Mouse (Mus musculus): Measurements from ENCODE around the gene Rnf123.

The Rnf123 gene

DNA sequence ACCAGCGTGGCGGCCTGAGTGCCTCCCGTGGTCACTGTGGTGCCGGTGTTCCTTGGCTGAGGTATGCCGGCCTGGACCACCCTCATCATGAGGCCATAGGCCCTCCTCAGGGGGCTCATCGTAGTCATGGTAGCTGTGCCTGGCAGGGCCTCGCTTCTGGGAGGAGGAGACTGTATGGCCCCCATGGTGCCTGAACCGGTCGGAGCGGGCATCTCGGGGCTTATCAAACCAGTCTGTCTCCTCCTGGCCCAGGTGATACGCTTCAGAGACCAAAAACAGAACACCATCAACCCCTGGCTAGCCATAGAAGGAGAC is 22.4 kb upstream of the Rnf123 start:
- in situ Hi-C loops (cut with MboI; ENCODE audit: unreplicated experiment in 2 of 2): no loop called here

DNA sequence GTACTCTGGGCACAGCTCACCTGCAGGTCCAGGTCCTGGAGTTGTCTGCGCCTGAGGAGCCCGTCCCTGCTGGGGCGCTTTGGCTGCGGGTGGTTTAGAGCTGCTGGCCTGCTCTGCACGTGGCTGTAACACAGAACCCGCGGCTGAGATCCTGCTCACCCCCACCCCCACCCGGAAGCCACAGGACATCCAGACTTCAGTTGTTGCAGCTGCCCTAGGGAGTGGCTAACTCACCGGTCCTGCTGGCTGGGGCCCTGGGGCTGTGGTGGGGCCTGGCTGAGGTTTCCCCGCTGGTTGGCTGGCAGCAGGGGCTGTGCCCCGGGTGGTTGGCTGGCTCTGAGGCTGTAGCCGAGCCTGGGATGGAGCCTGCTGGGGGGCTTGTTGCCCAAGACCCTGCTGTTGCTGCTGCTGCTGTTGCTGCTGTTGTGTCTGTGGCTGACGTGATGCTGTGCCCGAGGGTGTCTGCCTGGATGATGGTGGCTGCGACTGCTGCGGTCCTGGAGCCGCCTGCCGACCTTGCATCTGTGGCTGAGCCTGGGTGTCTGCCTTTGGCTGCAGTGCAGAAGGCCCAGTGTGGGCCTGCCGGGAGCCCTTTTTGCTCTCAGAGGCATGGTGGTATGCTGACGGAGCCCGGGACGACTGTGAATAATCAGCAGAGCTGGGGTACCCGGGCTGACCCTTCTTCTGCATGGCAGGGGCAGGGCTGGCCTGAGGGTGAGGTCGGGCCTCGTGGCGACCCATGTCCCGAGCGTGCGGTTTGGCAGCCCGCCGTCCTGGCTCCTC is 21.8 kb upstream of the Rnf123 start:
- in situ Hi-C loops (cut with MboI; ENCODE audit: unreplicated experiment in 2 of 2): no loop called here

DNA sequence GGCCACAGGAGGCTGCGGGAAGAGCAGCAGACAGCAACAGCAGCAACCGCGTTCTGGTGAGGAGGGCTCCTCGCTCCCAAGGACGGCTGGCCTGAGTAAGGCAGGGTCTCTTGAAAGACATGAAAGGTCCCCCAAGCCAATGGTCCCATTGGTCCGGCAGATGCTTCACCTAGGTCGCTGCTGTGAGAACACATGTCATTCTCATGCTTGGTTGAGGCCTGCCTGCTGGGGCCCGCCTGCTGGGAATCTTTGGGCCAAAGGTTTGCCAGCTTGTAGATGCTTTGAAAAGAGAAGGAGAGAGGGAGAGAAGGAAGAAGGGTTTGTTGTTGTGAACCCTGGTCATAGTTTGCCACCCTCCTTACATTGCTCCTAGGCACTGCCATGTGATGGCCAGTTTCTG is 16.5 kb upstream of the Rnf123 start:
- in situ Hi-C loops (cut with MboI; ENCODE audit: unreplicated experiment in 2 of 2): loop anchor here (5.0 kb wide), 4 partner anchors 33 to 178 kb away; no protein-coding TSS in a partner anchor

DNA sequence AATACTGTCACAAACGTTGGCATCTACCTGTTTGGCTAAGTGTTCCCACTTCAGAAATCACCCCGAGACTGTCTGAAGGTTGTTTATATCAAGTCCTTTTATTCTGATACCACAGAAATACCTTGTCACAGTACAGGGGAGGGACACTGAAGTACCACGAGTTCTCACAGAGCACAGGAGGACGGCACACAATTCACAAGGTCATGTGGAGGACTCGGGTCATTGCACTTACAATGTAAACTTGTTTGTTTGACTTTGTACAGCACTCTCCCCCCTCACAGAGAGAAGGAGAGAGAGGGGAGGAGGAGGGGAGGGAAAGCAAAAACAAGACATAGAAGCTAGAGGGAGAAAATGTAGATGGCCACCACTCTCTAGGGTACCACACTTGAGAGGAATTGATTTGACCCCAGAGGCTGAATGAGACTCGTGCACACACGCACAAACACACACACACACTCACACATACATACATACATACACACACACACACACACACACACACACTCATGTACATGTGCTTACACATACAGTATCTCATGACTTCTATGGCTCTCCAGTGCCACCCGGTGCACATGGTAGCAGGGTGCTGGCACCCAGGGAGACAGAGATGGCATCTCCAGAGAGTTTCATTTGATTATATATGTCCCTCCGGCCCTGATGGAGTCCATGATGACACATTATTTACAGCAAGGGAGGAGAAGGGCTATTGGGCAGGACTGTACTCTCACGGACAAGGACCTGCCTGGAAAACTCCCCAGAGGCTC is 13.0 kb upstream of the Rnf123 start:
- in situ Hi-C loops (cut with MboI; ENCODE audit: unreplicated experiment in 2 of 2): loop anchor here (5.0 kb wide), 4 partner anchors 36 to 181 kb away; no protein-coding TSS in a partner anchor

DNA sequence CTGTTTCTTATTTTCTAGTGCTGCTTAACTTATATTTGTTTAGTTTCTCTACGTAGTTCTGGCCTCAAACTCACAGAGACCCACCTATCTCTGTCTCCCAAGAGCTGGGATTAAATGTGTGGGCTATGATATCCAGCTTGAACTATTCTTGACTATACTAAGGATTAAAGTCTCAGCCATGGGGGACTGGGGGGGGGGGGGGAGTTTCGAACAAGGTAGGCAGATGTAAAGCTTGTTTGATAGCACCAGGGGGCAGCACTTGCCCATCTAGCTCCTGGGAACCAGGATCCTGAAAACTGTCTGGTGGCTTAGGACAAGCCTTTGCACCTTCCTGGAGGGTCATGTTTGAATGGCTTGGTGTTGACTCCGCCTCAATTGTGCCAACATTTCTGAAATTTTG is 12.4 kb upstream of the Rnf123 start:
- in situ Hi-C loops (cut with MboI; ENCODE audit: unreplicated experiment in 2 of 2): loop anchor here (5.0 kb wide), 4 partner anchors 37 to 182 kb away; no protein-coding TSS in a partner anchor

DNA sequence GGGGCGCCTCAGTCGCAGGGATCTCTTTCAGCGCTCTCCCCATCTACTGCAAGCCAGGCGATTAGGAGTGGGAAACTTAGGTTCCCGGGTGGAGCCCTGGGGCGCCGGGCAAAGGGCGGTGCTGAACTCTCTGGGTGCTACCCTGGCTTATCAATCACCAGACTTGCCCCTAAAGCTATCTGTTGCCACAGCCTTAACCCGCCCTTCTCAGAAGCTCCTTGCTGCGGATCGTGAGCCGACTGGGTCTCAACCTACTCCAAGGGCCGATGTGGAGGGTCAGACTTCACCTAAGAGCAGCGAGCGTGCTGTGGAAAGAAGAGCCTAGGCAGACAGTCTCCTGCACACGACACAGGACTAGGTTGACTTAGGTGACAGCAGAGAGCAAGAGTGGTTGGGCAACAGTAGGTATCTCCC is 11.9 kb upstream of the Rnf123 start:
- in situ Hi-C loops (cut with MboI; ENCODE audit: unreplicated experiment in 2 of 2): loop anchor here (5.0 kb wide), 4 partner anchors 37 to 182 kb away; no protein-coding TSS in a partner anchor

DNA sequence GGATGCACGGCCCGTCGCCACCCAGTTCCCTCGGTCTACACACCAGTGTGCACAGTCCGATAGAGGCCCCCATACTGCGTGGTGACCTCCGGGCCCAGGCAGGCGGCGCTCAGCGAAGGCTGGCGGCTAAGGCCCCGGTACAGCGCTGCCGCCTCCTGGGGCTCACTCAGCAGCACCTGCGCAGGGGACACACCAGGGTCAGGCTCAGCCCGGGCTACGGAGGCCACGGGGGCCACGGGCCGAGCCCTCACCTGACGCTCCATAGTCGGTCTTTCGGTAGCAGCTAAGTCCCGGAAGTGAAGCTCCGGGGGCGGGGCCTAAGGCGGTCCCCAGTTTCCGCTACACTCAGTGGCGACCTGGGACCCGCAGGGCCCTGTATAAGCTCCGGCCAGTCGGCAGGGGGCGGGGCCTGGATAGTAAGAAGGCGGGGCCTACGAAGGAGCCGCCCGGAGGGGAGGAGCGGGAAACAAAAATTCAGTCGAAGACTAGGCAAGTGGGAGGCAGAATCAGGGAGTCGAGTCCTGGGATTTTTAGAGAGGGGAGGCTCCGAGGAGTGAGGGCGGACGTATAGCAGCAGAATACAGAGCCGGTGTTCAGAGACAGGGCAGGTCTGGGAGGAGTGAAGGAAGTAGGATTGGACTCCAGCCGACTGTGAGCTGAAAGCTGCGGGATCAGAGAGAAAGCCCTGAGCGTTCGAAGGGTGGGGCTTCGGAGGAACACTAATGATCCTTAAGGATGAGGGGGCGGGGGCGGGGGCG is 11.2 kb upstream of the Rnf123 start, which contains the start of gene Apeh:
Gene Apeh (minus strand): TSS at position 423 of the 758 bp plus-strand sequence.
- in situ Hi-C loops (cut with MboI; ENCODE audit: unreplicated experiment in 2 of 2): no loop called here

DNA sequence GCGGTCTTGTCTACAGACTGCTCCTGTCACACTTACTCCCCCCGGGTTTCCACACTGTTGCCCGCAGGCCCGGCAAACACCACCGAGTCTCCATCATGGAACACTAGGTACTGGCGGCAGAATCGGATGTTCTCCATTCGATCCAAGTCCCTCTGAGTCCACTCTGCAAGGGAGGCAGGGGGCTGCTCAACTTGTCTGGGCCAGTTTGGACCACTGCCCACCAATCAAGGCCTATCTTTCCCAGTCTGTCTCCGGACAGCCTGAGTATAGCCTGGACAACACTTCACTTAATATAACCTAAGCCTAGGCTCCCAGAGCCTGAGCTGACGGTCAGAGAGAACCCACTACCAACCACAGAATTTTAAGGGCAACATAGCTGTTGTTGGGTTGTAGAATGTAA is 10.4 kb upstream of the Rnf123 start:
- in situ Hi-C loops (cut with MboI; ENCODE audit: unreplicated experiment in 2 of 2): no loop called here

DNA sequence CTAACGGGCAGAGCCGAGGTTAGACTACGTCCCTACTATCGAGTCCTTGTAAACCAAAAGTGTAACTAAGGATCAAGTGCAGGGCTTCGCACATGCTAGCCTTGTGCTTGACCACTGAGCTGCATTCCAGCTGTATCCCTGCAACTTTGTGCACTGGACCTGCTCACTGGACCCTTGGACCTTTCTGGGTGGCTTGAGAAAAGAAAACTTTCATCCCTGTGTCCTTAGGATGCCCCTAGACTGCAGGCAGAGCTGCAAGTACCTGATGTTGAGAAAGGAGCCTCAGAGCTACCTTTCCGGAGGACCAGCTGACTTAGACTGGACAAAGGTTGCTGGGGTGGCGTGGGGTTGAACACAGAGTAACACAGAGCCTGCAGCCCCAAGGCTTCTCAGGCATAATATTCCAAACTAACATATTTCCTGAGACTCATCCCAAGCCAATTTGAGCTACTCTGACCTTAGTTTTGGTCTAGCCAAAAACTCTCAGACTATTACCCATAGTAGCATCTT is 7.5 kb upstream of the Rnf123 start:
- in situ Hi-C loops (cut with MboI; ENCODE audit: unreplicated experiment in 2 of 2): no loop called here

DNA sequence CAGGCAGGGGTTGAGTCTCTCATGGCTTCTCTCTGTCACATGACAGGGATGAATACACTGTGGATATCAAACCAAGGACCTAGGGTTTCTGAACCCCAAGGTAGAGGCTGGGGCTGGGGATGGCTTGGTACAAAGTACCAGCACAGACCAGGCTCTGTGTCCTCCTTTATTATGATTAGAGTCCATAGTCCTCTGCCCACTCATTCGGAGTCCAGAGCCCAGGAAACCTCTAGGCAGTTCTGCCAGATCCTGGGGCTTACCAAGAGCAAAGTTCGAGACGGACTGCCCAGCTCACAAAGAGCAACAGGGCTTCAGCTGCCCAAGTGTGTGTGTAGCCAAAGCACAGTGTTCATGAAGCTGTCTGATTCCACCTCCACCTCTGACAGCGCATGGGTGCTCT is 2.1 kb upstream of the Rnf123 start:
- in situ Hi-C loops (cut with MboI; ENCODE audit: unreplicated experiment in 2 of 2): no loop called here

DNA sequence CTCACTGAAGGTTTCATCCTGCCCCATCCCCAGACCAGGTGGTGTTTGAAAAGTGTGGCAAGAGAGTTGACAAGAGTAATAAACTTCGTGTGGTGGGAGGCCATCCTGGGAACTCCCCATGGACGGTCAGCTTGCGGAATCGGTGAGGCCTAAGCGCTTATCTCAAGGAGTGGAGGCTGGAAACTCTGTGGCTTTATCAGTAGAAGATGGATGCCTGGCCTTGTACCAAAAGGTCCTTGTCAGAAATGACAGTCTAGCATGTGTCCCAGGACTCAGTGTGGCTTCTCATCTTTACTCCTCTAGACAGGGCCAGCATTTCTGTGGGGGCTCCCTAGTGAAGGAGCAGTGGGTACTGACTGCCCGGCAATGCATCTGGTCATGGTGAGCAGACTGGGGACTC is 415 bp upstream of the Rnf123 start:
- in situ Hi-C loops (cut with MboI; ENCODE audit: unreplicated experiment in 2 of 2): no loop called here

DNA sequence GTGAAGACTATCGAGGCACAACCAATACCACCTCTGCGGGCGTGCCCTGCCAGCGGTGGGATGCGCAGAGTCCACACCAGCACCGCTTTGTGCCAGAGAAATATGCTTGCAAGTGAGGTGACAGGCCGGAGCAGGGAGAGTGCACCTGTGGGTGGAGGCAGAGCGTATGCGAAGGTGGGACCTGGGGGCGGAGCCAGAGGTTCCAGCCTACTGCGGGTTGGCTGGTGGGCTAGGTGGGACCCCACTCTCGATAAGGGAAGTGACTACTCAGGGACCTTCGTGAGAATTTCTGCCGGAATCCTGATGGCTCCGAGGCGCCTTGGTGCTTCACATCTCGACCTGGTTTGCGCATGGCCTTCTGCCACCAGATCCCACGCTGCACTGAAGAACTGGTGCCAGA is 597 bp downstream of the Rnf123 start:
- in situ Hi-C loops (cut with MboI; ENCODE audit: unreplicated experiment in 2 of 2): no loop called here

DNA sequence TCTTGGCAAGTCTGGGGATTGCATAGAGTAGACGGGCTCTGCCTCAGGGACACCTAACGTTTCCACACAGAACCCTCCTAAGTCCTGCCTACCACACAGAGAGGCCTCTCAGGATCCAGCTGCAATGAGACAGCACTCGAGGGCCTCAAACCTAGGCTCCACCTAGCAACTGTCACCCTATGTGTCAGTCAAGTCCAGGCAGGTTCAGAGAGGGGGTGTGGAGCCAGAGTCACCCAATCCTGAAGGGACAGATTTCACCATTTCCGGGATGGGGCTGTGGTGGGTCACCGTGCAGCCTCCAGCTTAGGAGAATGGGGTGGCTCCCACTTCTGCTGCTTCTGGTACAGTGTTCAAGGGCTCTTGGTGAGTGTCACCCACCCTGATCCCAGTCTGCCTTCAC is 3.0 kb downstream of the Rnf123 start, which contains the start of gene Mst1:
Gene Mst1 (plus strand): TSS at position 269 of the 400 bp plus-strand sequence.
- in situ Hi-C loops (cut with MboI; ENCODE audit: unreplicated experiment in 2 of 2): no loop called here

DNA sequence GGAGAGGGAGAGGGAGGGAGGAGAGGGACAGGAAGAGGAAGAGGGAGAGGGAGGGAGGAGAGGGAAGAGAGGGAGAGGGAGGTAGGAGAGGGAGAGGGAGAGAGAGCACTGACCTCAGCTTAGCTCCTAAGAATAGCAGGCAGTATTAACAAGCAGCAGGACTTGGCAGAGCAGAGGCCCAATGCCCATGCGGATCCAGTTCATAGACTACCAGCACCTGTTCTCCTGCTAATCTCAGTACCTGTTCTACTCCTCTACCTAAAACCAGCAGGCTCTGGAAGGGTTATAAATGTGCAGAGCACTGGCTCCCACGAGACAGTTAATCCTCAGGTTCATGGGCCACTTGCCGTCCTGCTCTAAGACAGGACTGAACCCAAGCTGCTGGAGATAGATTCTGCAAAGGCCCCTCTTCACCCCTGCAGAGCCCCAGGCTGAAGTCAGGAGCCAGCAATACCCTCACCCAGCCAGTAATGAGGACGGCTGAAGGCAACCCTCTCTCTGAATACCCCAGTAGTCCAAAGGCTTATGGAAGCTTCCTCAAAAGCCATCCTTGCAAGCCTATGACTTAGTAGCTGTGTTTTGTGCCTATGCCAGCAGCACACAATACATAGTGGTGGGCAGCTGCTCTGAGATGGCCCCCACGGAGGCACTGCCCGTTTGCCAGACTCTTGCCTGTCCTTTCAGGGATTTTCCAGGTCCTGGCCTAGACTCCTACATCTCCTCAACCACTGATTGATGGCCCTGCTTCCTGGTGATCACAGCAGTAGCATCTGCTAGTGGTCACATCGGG is 9.8 kb downstream of the Rnf123 start:
- in situ Hi-C loops (cut with MboI; ENCODE audit: unreplicated experiment in 2 of 2): loop anchor here in 1 of 2 experiments (25.0 kb wide), 2 partner anchors 311 to 436 kb away; partner anchors contain the start of genes Gnai2 and Rbm5

DNA sequence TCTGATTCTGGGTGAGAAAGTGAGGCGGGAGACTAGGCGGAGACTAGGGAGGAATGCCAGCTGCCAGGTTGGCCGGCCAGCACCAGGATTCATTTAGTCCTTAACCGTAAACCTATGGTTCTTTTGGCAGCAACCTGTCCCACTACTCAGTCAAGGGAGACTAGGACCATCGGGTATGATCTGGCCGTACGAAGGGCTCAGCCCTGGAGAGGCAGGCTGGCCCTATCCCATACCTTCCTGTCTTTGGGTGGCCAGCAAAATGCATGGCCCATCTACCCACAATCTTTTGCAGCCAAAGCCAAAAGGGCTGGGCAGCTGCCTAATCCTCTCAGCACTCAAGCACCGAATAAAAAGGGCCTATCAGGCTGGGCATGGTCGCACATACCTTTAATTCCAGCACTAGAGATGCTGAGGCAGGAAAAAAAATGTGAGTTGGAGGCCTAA is 10.6 kb downstream of the Rnf123 start:
- in situ Hi-C loops (cut with MboI; ENCODE audit: unreplicated experiment in 2 of 2): loop anchor here in 1 of 2 experiments (25.0 kb wide), 2 partner anchors 310 to 435 kb away; partner anchors contain the start of genes Gnai2 and Rbm5

DNA sequence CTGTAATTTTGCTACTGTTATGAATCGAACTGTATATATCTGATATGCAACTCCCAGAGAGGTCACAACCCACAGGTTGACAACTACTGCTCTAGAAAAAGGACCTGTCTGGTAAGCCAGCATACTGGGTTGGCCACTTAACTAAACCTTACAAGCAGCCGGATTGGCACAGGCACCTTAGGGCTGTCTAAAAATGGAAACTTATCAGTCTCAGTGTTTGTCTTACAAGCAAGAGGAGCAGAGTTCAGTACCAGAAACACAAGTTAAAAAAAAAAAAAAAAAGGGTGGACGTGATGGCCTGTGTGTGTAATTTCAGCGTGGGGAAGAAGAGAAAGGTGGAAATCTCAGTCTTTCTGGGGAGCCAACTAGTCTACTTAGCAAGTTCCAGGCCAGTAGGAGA is 11.3 kb downstream of the Rnf123 start:
- in situ Hi-C loops (cut with MboI; ENCODE audit: unreplicated experiment in 2 of 2): loop anchor here in 1 of 2 experiments (25.0 kb wide), 2 partner anchors 310 to 434 kb away; partner anchors contain the start of genes Gnai2 and Rbm5

DNA sequence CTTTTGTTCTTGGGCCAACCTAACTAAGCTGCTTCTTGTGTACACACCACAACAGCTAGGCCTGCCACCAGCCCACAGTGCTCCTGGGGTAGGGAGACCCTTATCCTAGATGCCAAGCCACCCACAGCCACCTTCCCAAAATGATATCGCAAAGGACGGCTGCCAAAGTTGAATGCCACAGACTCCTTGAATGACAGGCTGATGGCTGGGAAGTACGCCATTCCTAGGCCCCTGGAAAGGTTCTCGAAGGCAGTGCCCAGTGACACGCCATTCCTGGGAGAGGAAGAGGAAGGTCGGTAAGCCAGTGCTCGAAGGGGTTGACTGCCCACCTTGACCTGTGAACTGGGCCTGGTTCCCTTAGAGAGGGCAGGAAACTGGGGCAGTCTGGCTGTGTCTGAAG is 13.6 kb downstream of the Rnf123 start:
- in situ Hi-C loops (cut with MboI; ENCODE audit: unreplicated experiment in 2 of 2): loop anchor here (5.0 to 25.0 kb wide), 3 partner anchors 167 to 432 kb away; partner anchors contain the start of genes Gnai2 (in 1 of the 2) and Rbm5 (in 1 of the 2)

DNA sequence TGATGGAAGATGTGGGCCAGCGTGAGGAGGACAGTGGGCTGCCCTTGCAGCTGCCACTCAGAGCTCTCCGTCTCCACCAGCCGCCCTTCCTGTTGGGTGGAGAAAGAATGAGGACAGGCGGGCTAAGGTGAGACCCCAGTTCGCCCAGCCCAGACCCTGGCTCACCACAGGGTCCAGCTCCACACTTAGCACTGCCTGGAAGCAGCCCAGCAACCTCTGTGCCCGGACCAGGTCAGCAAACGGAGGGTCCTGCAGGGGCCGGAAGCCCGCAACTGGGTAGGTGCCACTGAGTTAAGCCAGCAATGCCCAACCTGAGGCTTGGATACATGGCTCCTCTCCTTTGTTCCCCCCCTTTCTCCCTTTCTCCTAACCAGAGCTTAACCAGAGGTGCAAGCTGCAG is 14.1 kb downstream of the Rnf123 start:
- in situ Hi-C loops (cut with MboI; ENCODE audit: unreplicated experiment in 2 of 2): loop anchor here (5.0 to 25.0 kb wide), 3 partner anchors 167 to 432 kb away; partner anchors contain the start of genes Gnai2 (in 1 of the 2) and Rbm5 (in 1 of the 2)

DNA sequence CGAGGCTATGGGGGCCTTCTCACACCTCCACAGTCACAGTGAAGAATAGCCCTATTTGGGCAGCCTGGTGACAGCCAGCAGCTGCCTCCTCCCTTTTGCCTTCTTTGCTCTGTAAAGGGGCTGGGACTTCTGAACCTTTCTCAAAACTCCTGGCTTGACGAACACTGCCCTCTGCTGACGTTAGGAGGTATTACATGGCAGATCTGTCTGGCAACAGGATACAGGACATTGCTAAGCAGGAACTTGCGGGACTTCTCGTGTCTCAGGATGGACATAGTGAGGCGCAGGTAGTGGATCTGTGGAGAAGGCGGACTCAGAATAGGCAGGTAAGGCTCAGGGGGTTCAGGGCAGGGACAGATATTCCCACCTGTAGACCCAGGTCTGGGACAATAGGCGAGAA is 15.2 kb downstream of the Rnf123 start:
- in situ Hi-C loops (cut with MboI; ENCODE audit: unreplicated experiment in 2 of 2): loop anchor here (5.0 to 25.0 kb wide), 3 partner anchors 166 to 431 kb away; partner anchors contain the start of genes Gnai2 (in 1 of the 2) and Rbm5 (in 1 of the 2)

All from v-Abl transformed pro-B cells (cell line).